Mouse (Mus musculus): ENCODE measurements around the gene Snrpb. TPM values are rescaled to one million over a fixed set of nuclear protein-coding genes. Genes with fewer than 3 reads are reported as not detected.

Snrpb gene
- 100 to 1,000 TPM; 138 to 147 TPM for total RNA-seq (2021)

GRCm38 (mm10) chr2:130178706-130179506, at the start of gene Snrpb:
TSS of gene Snrpb (minus strand) at chr2:130179403.
- DNase-seq = peak; percentile 89 to 93
- intact Hi-C loops (cut with DNase I) = loop anchor here (1.0 to 5.0 kb wide), 3 partner anchors 95 to 377 kb away; partner anchors contain the start of genes Nop56, Pced1a, Stk35 and Vps16

GRCm38 (mm10) chr2:130211581-130211980, 32.4 kb upstream of the Snrpb start:
- no peak for DNase-seq
- intact Hi-C loops (cut with DNase I) = no loop called here

GRCm38 (mm10) chr2:130209636-130210035, 30.4 kb upstream of the Snrpb start:
- DNase-seq = no peak
- intact Hi-C loops (cut with DNase I) = no loop called here

- DNase-seq = no peak
- intact Hi-C loops (cut with DNase I) = no loop called here
Measured at GRCm38 (mm10) chr2:130207996-130208395, 28.8 kb upstream of the Snrpb start.

GRCm38 (mm10) chr2:130207376-130207775, 28.2 kb upstream of the Snrpb start:
- intact Hi-C loops (cut with DNase I) = no loop called here

GRCm38 (mm10) chr2:130200961-130201360, 21.8 kb upstream of the Snrpb start:
- DNase-seq = no peak
- intact Hi-C loops (cut with DNase I) = no loop called here

More at GRCm38 (mm10) chr2:130207376-130207775, 28.2 kb upstream of the Snrpb start:
- DNase-seq = no peak

- intact Hi-C loops (cut with DNase I) = no loop called here
- no peak for DNase-seq
Measured at GRCm38 (mm10) chr2:130194894-130195293, 15.7 kb upstream of the Snrpb start, which contains the start of gene Tmc2. TSS of gene Tmc2 (plus strand) at chr2:130195194.

GRCm38 (mm10) chr2:130188391-130188790, 9.2 kb upstream of the Snrpb start:
- DNase-seq = no peak
- intact Hi-C loops (cut with DNase I) = no loop called here

GRCm38 (mm10) chr2:130179507-130180019, 360 bp upstream of the Snrpb start:
- DNase-seq = no peak
- intact Hi-C loops (cut with DNase I) = loop anchor here (5.0 kb wide), 2 partner anchors 243 to 377 kb away; partner anchors contain the start of genes Pced1a, Stk35 and Vps16

GRCm38 (mm10) chr2:130178381-130178705, 860 bp downstream of the Snrpb start:
- no peak for DNase-seq
- intact Hi-C loops (cut with DNase I) = loop anchor here (1.0 to 5.0 kb wide), 3 partner anchors 96 to 376 kb away; partner anchors contain the start of genes Nop56, Pced1a, Stk35 and Vps16

- DNase-seq = peak in 1 of 2 experiments; percentile 13
- intact Hi-C loops (cut with DNase I) = loop anchor here (5.0 kb wide), 2 partner anchors 245 to 375 kb away; partner anchors contain the start of genes Pced1a, Stk35 and Vps16
Measured at GRCm38 (mm10) chr2:130176820-130177219, 2.4 kb downstream of the Snrpb start.

GRCm38 (mm10) chr2:130171674-130172073, 7.5 kb downstream of the Snrpb start:
- intact Hi-C loops (cut with DNase I) = no loop called here
- no peak for DNase-seq

GRCm38 (mm10) chr2:130167861-130168260, 11.3 kb downstream of the Snrpb start:
- intact Hi-C loops (cut with DNase I) = loop anchor here (2.0 to 5.0 kb wide), 2 partner anchors 261 to 285 kb away; no protein-coding TSS in a partner anchor
- peak; percentile 29 to 44 for DNase-seq

- DNase-seq = no peak
- intact Hi-C loops (cut with DNase I) = loop anchor here (1.0 to 5.0 kb wide), 3 partner anchors 97 to 284 kb away; no protein-coding TSS in a partner anchor
Measured at GRCm38 (mm10) chr2:130166311-130167214, 12.6 kb downstream of the Snrpb start.

GRCm38 (mm10) chr2:130162701-130163100, 16.5 kb downstream of the Snrpb start:
- no peak for DNase-seq
- intact Hi-C loops (cut with DNase I) = no loop called here

GRCm38 (mm10) chr2:130158088-130158437, 21.1 kb downstream of the Snrpb start:
- intact Hi-C loops (cut with DNase I) = no loop called here

GRCm38 (mm10) chr2:130157231-130158087, 21.7 kb downstream of the Snrpb start:
- intact Hi-C loops (cut with DNase I) = no loop called here
- DNase-seq = no peak

More at GRCm38 (mm10) chr2:130158088-130158437, 21.1 kb downstream of the Snrpb start:
- DNase-seq = no peak

GRCm38 (mm10) chr2:130155851-130156250, 23.4 kb downstream of the Snrpb start:
- intact Hi-C loops (cut with DNase I) = no loop called here
- no peak for DNase-seq

GRCm38 (mm10) chr2:130155171-130155570, 24.0 kb downstream of the Snrpb start:
- DNase-seq = no peak
- intact Hi-C loops (cut with DNase I) = no loop called here
